Mouse (Mus musculus) ovary, postnatal 14 days (tissue): Measurements from ENCODE around the gene Stk33.
A peak's percentile ranks its signal among the peaks of the same experiment; 100 is the strongest.

Experiments used
- DNase-seq: peaks from one replicate; pipeline ENCODE4 v3.0.0; 2022; ENCODE audit warnings: low spot score

Gene Stk33

DNA sequence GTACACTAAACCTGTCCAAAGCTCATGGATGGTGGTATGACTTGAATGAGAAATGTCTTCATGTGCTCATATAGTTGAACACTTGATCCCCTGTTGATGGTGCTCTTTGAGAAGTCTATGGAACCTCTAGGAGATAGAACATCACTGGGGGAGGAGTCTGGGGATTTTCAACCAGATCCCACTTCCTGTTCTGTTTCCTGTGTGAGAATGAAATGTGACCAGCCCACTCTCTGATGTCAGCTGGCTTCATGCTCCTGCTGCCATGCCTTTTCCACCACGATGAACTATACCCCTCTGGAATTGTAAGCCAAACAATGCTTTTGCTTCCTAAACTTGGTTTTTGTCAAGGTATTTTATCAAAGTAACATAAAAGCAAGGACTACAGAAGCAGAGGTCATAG, 81.0 kb downstream of the Stk33 start:
- DNase-seq: no peak

DNA sequence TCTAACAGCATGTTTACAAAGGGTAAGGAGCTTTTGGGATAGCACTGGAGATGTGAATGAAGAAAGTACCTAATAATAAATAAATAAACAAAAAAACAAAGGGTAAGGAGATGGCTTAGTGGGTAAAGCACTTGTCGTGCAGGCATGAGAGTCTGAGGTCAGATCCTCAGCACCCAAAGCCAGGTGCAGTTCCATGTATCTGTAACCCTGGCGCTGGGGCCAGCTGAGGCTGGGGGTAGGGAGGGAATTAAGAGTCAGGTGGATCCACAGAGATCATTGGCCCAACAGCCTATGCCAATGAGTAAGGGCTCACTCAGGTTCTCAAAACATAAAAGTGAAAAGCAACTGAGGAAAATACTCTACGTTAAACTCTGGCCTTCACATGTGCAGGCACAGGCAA, 91.6 kb downstream of the Stk33 start:
- DNase-seq: no peak

DNA sequence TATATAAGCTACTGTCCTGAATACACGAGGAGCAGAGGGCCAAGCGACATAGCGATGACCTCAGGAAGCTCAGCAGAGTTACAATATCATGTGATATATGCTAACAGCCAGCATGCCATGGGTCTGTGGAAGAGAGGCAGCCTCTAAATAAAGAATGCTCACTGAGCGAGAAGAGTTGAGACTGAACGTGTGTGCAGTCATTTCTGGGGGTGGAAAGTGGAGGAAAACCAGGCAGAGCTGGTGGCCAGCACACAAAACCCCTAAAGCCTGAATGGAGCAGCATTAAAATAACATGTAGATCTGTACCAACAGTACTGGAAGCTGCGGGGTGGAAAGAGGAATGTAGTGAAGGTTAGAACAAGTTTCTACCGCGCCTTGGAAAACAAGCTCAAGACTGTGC, 107.2 kb downstream of the Stk33 start:
- no peak for DNase-seq

DNA sequence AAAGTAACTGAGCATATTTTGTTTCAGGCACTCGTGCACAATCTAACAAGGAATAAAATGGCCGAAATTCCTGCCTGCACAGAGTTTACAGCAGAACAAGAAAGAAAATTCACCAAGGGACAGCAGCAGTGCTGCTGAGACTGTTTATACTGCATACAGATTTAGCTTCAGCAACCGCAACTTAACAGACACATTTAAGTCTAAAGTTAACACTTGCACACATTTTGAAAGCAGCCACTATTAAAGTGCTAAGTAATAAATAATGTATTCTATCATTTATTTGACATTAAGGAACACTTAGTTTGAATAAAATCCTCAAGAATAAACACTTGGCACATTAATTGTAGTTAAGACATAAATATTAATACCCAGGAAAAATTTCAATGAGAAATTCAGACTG, 110.1 kb downstream of the Stk33 start:
- DNase-seq: no peak

DNA sequence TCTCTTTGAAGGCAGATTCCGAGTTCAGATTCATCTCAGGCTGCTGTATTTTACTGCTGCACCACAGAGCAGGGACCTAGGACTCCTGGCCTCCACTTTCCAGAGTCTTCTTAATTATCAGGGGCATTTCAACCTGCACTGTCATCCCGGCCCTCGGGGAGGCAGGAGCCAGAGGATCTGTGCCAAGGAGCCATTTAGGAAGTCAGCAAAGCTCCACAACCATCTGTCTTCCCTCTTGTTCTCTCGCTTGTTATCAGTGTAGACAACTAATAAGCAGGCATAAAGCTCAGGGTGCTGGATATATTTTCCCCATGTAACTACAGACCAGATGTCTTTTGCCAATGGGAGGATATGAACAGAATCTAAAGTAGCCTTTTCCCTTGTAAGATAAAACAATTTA, 112.1 kb downstream of the Stk33 start:
- DNase-seq: no peak

DNA sequence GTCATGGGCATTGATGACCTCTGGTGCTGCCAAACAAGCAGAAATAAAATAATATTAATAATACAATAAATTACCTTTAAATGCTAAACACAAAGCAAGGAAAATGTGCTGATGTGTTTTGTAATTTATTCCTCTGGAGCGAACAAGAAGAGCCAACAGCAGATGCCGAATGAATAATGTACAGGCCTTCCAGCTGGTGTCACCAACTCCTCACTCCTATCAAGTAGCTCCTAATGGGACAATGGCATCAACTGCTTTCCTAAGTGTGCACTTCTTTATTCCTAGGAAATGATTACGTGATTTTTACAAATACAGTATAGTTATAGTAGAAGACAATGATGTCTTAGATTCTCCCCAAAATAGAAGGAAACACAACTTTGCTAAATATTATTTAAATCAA, 113.2 kb downstream of the Stk33 start:
- no peak for DNase-seq

DNA sequence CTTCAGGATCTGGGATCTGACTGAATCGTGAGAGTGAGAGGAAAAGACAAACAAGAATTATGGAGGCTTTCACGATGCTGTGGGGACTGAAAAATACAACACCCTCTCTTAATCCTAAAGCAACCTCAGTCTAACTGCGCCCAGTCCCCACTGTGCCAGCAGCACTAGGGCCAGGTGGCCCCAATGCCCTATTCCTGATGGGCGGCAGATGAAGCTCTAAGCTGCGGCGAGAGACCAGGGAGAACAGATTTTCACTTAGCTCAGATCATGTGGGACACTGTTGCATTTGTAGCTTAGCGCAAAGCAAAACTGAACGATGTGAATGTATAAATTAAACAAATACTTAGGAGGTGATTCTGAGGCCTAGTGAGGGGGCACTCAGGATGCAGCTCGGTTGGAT, 113.7 kb downstream of the Stk33 start:
- DNase-seq: no peak

DNA sequence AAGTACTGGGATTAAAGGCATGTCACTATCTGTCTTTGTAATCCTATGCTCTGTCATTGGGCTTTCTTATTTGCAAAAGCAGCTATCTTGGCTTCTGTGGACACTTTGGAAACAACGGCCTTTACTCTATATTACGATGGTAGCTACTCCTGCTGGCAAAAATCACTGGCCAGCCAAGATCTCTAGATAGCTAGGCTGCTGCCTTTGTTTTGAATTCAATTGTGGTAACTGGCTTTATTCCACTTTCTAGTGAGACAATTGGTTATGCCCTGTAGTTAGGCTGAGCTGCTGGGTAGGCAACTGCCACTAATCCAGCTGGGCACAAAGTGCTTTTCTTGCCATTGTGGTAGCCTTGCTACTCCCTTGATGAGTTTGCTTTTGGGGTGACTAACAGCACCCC, 129.4 kb downstream of the Stk33 start:
- no peak for DNase-seq

DNA sequence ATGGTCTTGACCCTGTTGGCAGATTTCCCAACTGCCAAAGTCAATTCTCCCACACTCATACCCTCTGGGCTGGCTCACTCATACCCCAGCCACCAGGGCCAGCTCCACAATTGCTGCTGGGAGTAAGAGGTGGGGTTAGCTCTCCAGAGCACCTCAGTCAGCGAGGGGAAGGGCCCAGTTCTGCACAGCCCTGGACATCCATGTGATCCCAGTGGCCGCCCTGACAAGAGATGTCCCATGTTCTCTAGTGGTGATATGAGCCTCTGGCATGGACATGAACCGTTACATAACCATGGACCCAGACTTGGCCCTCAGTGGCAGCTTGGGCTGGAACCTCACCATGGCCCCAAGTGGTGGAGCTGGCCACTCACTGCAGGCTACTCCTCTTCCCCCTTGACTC, 143.1 kb downstream of the Stk33 start:
- DNase-seq: no peak

DNA sequence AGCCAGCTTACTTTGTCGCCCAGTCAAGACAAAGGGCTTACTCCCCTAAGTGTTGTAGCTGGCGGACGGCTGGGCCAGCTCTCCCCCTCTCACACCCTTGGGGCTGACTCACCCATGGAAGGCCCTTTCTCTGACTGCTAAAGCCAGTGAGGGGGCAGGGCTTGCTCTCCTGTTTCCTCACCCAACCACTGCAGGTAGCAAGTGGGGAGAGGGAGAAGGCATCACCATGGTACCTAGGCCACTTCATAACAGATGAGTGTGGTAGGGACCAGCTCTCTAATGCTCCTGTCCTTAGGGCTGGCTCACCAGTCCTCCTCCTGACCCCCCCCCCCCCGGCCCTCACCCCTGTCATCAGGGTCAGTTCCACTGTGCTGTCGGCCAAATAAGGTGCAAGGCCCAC, 143.5 kb downstream of the Stk33 start:
- DNase-seq: no peak

DNA sequence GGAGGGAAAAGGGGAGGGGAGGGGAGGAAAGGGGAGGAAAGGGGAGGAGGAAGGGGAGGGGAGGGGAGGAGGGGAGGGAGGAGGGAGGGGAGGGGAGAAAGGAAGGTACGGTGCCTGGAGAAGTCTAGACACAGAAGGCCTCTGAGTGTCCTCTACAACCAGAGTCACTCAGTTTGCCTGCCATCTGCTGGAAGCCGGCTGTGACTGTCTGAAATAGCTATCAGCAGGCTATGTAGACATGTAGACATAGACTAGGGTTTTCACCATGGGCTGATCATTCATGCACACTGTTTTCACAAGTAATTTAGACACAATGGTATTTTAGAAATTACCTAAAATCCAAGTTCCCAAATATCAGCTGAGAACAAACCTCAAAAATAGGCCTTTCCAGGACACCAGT, 148.4 kb downstream of the Stk33 start:
- DNase-seq: no peak

DNA sequence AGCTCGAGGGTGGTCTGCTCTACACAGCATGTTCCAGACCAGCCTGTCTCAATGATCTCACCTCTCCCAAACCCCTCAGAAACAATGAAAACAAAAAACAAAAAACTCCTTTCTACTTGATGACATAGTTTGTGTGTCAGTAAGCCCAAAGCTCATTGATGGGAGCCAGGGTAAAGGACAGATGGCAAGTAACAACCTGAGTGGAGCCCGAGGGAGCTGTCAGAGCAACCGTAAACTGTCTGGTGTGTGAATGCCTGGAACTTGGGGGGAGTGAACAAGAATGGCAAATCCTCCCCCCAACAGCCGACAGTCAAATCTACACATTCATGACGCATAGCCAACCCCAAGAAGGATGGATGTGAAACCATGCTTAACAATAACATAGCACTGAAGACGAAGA, 149.8 kb downstream of the Stk33 start:
- no peak for DNase-seq

DNA sequence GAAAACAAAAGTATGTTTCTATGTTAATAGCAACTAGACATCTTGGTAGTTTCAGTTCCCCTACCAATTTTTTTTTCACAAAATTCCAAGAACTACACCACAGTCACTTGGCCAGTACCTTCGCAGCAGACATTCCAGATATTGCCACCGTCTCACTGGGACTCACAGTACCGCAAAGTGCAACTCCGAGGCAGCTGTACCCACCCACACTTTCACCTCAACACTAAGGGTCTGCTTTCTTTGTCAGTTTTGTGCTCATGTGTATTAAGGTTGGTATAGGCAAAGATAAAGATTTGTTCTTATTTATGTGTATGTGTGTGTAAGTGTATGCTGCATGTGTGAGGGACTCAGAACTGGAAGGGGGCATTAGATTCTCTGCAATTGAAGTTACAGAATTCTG, 156.8 kb downstream of the Stk33 start:
- no peak for DNase-seq

DNA sequence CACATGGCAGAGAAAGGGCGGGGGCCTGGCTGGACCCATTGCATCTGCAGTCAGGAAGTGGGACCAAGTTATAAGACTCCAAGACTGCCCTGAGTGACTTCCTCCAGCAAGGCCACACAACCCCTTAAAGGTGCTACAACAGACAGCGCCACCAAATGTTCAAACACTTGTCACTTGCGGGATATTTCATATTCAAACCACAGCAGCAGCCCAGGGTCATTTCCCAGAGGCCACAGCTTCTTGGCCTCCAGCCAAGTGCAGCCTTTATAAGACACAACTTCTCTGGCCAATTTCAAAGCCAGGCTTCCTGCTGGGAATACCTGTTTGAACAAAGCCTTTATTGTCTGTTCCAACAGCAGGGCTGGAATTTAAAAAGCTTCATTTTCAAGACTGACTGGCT, 162.3 kb downstream of the Stk33 start:
- peak; percentile 7 for DNase-seq

DNA sequence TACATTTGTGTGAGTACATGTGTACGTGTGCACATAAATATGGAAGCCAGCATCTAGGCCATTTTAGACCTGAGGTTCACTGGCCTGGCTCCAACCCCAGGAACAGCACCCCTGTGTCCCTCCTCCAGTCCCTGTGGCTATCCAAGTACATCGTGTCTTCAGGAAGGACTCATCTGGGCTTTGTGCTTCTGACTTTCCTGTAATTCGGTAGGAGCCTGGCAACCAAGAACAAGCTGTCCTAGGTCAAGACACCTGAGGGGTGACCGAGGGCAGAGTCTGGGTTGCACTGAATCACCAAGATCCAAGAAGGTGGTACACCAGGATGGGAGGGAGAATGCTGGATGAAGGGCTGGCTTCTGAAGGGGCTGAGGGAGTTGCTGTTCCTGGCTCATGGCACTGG, 163.0 kb downstream of the Stk33 start:
- no peak for DNase-seq

DNA sequence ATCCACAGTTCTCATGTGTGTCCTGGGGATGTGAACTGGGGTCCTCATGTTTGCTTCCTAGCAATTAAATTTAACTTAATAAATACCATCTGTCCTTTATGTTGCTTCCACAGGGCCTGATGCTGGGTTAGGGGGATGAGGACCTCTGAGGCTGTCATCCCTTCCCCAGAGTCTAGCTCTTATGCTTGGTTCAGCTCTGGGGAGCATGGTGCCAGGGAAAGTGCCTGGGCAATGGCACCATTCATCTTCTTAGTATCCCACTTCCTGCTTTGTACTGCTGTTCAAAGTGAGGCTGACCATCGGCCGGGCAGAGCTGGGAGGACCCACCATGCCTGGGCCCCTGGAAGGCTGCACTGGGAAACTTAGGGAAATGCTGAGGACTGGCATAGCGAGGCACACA, 163.7 kb downstream of the Stk33 start:
- no peak for DNase-seq

DNA sequence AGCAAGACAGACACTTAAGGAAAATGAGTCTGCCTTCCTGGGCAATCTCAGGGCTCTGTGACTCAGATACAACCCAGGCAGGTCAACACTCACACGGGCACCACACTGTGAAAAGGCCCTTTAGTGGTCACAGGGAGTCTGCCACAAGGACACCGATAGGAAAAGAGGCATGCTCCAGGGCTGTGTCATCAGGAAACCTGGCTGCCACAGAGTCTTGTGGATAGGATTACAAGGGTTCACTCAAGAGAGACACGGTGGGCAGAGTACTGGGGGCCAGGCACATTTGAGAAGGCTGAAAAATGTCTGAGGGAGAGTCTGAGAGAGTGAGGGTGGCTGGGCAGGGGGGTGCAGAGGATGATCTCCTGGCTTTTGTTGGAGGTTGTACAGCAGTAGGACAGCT, 164.6 kb downstream of the Stk33 start:
- DNase-seq: no peak

DNA sequence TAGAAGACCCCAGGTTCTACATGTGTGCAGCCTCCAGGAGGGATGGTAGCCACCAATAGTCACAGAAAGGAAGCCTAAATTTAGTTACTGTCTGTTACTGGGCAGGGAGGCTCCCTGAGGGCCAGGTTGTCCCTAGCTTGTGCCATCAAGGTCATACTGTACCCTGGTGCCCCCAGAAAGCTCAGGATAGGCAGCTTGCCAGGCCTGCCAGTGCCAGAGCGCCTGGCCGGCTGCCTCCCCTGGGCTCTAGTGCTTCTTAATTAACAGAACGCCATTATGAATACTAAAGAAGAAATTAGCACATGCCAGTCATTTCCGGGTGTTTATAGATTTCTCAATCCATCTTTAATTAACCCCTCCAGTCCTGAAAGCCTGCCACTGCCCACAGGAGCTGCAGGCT, 169.8 kb downstream of the Stk33 start:
- no peak for DNase-seq

DNA sequence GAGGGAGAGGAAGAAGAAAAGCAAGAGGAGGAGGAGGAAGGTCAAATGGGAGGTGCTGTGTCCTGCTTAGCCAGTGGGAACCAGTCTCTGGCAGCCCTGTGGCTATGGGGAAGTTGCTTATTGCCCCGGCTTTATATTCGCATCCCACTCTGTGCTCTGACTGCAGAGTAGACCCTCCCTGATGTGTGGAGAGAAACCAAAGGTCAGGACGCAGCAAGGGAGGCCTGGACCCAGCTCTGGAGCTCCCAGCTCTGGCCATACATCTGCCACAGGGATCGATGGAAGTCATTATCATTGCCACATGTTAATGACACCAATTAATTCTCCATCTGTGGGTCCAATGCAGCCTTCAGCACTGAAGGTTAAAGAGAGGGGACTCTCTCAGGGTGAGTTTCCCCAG, 171.5 kb downstream of the Stk33 start:
- no peak for DNase-seq

DNA sequence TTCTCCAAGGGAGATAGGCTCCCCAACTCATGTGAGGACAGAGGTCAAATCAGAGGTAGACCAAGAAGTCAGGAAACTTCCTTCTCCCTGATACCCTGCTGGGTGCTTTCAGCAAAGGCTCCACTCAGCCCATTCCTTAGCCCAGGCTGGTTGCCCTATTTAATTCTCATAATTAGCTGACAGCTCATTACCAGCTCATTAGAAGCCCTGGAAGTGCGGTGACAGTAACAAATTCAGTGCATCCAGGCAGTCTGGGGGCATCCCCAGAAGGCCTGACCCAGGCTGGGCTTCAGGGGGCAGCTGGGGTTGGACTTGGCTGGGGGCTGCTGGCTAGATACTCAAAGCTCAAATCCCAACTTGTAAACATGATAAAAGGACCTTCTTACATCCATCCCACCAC, 172.7 kb downstream of the Stk33 start:
- DNase-seq: no peak

DNA sequence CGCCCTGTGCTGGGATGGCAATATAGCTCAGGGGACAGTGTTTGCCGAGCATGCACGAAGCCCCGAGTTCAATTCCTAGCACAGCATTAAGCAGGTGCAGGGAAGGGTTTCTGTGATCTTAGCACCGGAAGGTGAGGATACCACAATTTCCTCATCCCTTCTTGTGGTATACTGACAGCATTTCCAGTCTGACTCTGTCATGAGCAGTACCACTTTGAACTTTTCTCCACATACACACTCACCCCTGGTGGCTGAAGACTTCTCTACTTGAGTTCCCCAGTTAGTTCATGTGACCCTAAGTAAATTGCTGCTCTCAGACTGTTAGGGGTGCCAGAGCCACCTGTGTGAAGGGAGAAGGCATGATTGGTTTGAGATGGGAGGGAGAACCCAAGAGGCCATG, 173.3 kb downstream of the Stk33 start:
- no peak for DNase-seq

DNA sequence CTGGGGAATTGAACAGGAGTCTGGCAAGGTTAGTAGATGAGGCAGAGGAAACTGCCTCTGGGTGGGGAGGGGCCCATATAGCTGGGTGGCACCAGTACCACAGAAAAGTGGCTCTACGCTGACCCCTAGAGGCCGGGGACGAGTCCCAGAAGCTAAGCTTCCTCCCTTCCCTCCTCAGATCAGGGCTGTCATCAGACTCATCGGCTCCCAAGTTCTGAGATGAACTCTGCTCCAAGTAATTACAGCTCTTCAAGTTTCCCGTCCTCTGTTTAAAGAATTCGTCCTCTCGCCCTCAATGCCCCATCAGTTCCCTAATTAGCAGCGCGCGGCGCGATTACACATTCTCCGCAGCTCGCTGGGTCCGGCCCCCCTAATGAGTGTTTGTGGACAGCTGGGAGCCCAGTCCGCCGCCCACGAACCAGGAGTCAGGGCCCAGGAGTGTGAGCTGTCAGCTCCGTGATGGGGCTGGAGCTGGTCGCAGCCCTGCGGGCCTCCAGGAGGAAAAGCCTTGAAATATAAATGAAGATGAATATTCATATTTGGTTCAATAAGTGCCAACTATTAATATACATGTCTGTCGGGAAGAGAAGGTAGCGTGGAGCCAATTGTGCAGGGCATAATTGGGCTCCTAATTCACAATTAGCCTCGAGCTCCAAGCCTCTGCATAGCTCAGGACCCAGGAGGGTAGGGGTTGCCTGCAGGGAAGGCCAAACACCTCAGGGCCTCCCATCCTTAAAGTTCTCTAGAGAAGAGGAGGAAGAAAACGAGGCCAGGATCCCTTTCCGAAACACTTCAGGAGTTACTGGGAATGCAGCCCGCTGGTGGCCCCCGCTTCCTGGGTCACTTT, 183.2 kb downstream of the Stk33 start:
- peak; percentile 25 for DNase-seq

DNA sequence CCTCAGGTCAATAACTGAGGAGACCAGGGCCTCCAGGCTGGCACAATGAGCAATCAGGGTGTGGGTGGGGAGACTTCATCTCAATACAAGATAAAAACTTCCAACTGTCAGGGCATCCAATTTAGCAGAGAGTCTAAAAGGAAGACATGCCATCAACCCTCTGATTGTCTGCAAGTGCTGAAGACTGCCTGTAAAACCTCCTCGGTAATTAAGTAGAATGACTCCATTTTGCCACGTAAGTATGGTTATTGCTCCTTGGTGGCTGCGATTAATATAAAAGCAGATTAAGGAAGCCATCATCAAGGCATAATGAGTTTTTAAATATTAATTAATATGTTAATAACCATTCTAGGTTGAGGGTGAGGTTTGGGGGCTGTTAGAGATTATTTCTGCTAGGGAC, 187.5 kb downstream of the Stk33 start:
- no peak for DNase-seq

DNA sequence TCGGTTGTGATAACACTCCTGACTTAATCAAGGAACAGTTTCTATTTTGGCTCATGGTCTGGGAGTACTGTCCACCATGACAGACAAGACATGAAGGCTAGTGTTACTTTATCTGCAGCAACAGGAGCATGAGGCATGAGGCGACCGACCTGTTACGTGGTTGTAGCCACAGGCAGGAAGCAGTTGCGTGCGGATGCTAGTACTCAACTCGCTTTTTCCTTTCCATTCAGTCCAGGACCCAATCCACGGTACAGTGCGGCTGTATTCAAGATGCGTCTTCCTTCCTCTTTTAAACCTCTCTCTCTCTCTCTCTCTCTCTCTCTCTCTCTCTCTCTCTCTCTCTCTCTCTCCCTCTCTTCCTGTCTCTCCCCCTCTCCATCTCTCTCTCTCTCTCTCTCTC, 194.1 kb downstream of the Stk33 start:
- no peak for DNase-seq

DNA sequence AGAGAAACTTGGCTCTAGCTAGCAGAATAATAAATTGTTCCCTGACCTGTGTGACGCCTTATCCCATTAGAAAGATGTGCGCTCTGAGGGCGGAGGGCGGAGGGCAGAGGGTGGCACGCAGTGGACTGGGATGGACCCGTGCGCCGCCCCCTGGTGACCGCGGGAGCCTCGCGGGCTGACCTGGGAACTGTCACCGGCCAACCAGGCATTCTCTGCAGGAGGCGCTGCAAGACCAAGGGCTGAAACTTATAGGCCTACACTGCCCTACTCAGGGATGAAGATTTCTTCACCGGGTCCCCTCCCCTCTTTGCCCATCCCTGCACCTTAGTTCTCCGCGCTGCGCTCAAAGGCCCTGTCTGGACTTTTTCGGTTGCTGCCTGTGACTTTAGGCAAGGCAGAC, 197.6 kb downstream of the Stk33 start:
- peak; percentile 15 for DNase-seq
